Mouse (Mus musculus) CD4-positive, CD25-positive, alpha-beta regulatory T cell, adult 9 weeks (primary cell): ENCODE data around the gene Car7. TPM values are rescaled to one million over a fixed set of nuclear protein-coding genes. Genes with fewer than 3 reads are reported as not detected.

ENCODE experiments used
- polyA plus RNA-seq: library from polyadenylated mRNA; unstranded; fragments of 100-300 nt; shearing (Covaris generic); gene quantifications from one replicate; pipeline ENCODE4 v1.2.1, GENCODE M21; 2017

Gene Car7
- 5.3 TPM for polyA plus RNA-seq

GRCm38 (mm10) chr8:104533971-104534778 lies at the start of gene Car7, which contains the start of gene Nae1:
Gene Car7, plus strand, starts transcription at chr8:104534689.
Gene Nae1, minus strand, starts transcription at chr8:104534637.

GRCm38 (mm10) chr8:104509061-104510006 lies 25.2 kb upstream of the Car7 start, which contains the start of gene Terb1:
Gene Terb1, minus strand, starts transcription at chr8:104509910.

GRCm38 (mm10) chr8:104591133-104591834 lies 56.8 kb downstream of the Car7 start, which contains the start of gene Pdp2:
Gene Pdp2, plus strand, starts transcription at chr8:104591451.

Other genes starting within 250 kb of the Car7 start
- not detected for gene Cmtm2a, start 241.5 kb upstream of the Car7 start, polyA plus RNA-seq
- not detected for gene Gm45711, start 224.6 kb upstream of the Car7 start, polyA plus RNA-seq
- gene Cmtm1, start 224.5 kb upstream of the Car7 start, polyA plus RNA-seq: not detected
- gene Gm11020, start 213.1 kb upstream of the Car7 start, polyA plus RNA-seq: not detected
- not detected for gene Cmtm2b, start 212.5 kb upstream of the Car7 start, polyA plus RNA-seq
- gene Cmtm3, start 195.3 kb upstream of the Car7 start, polyA plus RNA-seq: 29.7 TPM
- gene Cmtm4, start 138.9 kb upstream of the Car7 start, polyA plus RNA-seq: 0.09 TPM
- 52.2 TPM for gene Dync1li2, start 91.6 kb upstream of the Car7 start, polyA plus RNA-seq
- gene Terb1, start 24.8 kb upstream of the Car7 start, polyA plus RNA-seq: 0.12 TPM
- 103 TPM for gene Nae1, start 52 bp upstream of the Car7 start, polyA plus RNA-seq
- gene Pdp2, start 56.8 kb downstream of the Car7 start, polyA plus RNA-seq: 7.9 TPM
- not detected for gene Cdh16, start 89.7 kb downstream of the Car7 start, polyA plus RNA-seq
- 21.7 TPM for gene Rrad, start 96.6 kb downstream of the Car7 start, polyA plus RNA-seq
- gene Ciao2b, start 107.3 kb downstream of the Car7 start, polyA plus RNA-seq: 164 TPM
- gene Ces2a, start 199.3 kb downstream of the Car7 start, polyA plus RNA-seq: not detected